Mouse (Mus musculus): Measurements from ENCODE around the gene Ttc23. TPM values are rescaled to one million over a fixed set of nuclear protein-coding genes. Genes with fewer than 3 reads are reported as not detected.

Ttc23 gene
- polyA plus RNA-seq, 2 experiments: 3.0 to 3.7 TPM

- TF ChIP-seq CTCF (IDR thresholded peaks at IDR 0.05; ENCODE audit: low read depth) (no peak), EP300 (IDR thresholded peaks at IDR 0.05; ENCODE audit: low read depth) (no peak)
- H3K27ac ChIP-seq: no peak overlapping the region
- H3K36me3 ChIP-seq (replicated peaks; ENCODE audit: control insufficient read depth, insufficient read depth, low read depth): no peaks in the 10 kb centered on the region
- H3K4me3 ChIP-seq (ENCODE audit: insufficient read depth in 1 of 2, low read depth in 2 of 2, low read length in 2 of 2): no peak overlapping the region
- no peaks in the 10 kb centered on the region for H3K27me3 ChIP-seq (ENCODE audit: control insufficient read depth, insufficient read depth, low read length)
- H3K4me2 ChIP-seq (ENCODE audit: low read depth): no peak overlapping the region
- ATAC-seq (ENCODE audit: insufficient read depth): no peak
- H3K9me3 ChIP-seq (ENCODE audit: control insufficient read depth, low read length): no peaks in the 10 kb centered on the region
- no peak for DNase-seq (ENCODE audit: low read depth in 3 of 3, low spot score in 3 of 3)
- 76% methylated on average over 16 of the region's 16 CpGs for WGBS (ENCODE audit: insufficient replicate concordance)
- no peak overlapping the region for H3K9ac ChIP-seq (replicated peaks)
- H3K4me1 ChIP-seq (replicated peaks; ENCODE audit: control insufficient read depth in 2 of 2, insufficient read depth in 2 of 2, low read length in 1 of 2): no peaks in the 10 kb centered on the region
These were observed 31.8 kb downstream of the Ttc23 start for GRCm38 (mm10) chr7:67678878-67679499.

GRCm38 (mm10) chr7:67681078-67681477 is 33.9 kb downstream of the Ttc23 start:
- no peak for DNase-seq (ENCODE audit: low read depth in 3 of 3, low spot score in 3 of 3)
- Histone ChIP-seq H3K4me2 (ENCODE audit: low read depth) (no peak overlapping the region), H3K9me3 (ENCODE audit: control insufficient read depth, low read length) (no peaks in the 10 kb centered on the region), H3K9ac (replicated peaks) (no peak overlapping the region), H3K4me1 (replicated peaks; ENCODE audit: control insufficient read depth in 2 of 2, insufficient read depth in 2 of 2, low read length in 1 of 2) (no peaks in the 10 kb centered on the region), H3K36me3 (replicated peaks; ENCODE audit: control insufficient read depth, insufficient read depth, low read depth) (no peaks in the 10 kb centered on the region), H3K27me3 (ENCODE audit: control insufficient read depth, insufficient read depth, low read length) (no peaks in the 10 kb centered on the region), H3K27ac (no peak overlapping the region), H3K4me3 (ENCODE audit: insufficient read depth in 1 of 2, low read depth in 2 of 2, low read length in 2 of 2) (no peak overlapping the region)
- no peak for TF ChIP-seq CTCF (IDR thresholded peaks at IDR 0.05; ENCODE audit: low read depth)
- TF ChIP-seq EP300 (IDR thresholded peaks at IDR 0.05; ENCODE audit: low read depth): no peak
- 76% methylated on average over 9 of the region's 9 CpGs for WGBS (ENCODE audit: insufficient replicate concordance)
- ATAC-seq (ENCODE audit: insufficient read depth): no peak

GRCm38 (mm10) chr7:67683006-67683405 is 35.8 kb downstream of the Ttc23 start:
- Histone ChIP-seq H3K27ac (no peak overlapping the region), H3K4me1 (replicated peaks; ENCODE audit: control insufficient read depth in 2 of 2, insufficient read depth in 2 of 2, low read length in 1 of 2) (no peaks in the 10 kb centered on the region), H3K4me3 (ENCODE audit: insufficient read depth in 1 of 2, low read depth in 2 of 2, low read length in 2 of 2) (no peak overlapping the region), H3K9me3 (ENCODE audit: control insufficient read depth, low read length) (no peaks in the 10 kb centered on the region), H3K9ac (replicated peaks) (no peak overlapping the region), H3K27me3 (ENCODE audit: control insufficient read depth, insufficient read depth, low read length) (no peaks in the 10 kb centered on the region), H3K36me3 (replicated peaks; ENCODE audit: control insufficient read depth, insufficient read depth, low read depth) (no peaks in the 10 kb centered on the region), H3K4me2 (ENCODE audit: low read depth) (no peak overlapping the region)
- WGBS (ENCODE audit: insufficient replicate concordance): 71% methylated on average over 16 of the region's 16 CpGs
- TF ChIP-seq CTCF (IDR thresholded peaks at IDR 0.05; ENCODE audit: low read depth): no peak
- TF ChIP-seq EP300 (IDR thresholded peaks at IDR 0.05; ENCODE audit: low read depth): no peak
- ATAC-seq (ENCODE audit: insufficient read depth) (no peak), DNase-seq (ENCODE audit: low read depth in 3 of 3, low spot score in 3 of 3) (no peak)

GRCm38 (mm10) chr7:67686545-67686944 is 39.3 kb downstream of the Ttc23 start:
- Histone ChIP-seq H3K36me3 (replicated peaks; ENCODE audit: control insufficient read depth, insufficient read depth, low read depth) (no peaks in the 10 kb centered on the region), H3K9ac (replicated peaks) (no peak overlapping the region), H3K4me3 (ENCODE audit: insufficient read depth in 1 of 2, low read depth in 2 of 2, low read length in 2 of 2) (no peak overlapping the region), H3K9me3 (ENCODE audit: control insufficient read depth, low read length) (no peaks in the 10 kb centered on the region), H3K27me3 (ENCODE audit: control insufficient read depth, insufficient read depth, low read length) (no peaks in the 10 kb centered on the region), H3K4me1 (replicated peaks; ENCODE audit: control insufficient read depth in 2 of 2, insufficient read depth in 2 of 2, low read length in 1 of 2) (no peaks in the 10 kb centered on the region), H3K27ac (no peak overlapping the region), H3K4me2 (ENCODE audit: low read depth) (no peak overlapping the region)
- no peak for TF ChIP-seq CTCF (IDR thresholded peaks at IDR 0.05; ENCODE audit: low read depth)
- TF ChIP-seq EP300 (IDR thresholded peaks at IDR 0.05; ENCODE audit: low read depth): no peak
- no peak for ATAC-seq (ENCODE audit: insufficient read depth)
- 75% methylated on average over 3 of the region's 3 CpGs for WGBS (ENCODE audit: insufficient replicate concordance)
- DNase-seq (ENCODE audit: low read depth in 3 of 3, low spot score in 3 of 3): no peak

- Histone ChIP-seq H3K27me3 (ENCODE audit: control insufficient read depth, insufficient read depth, low read length) (no peaks in the 10 kb centered on the region), H3K4me1 (replicated peaks; ENCODE audit: control insufficient read depth in 2 of 2, insufficient read depth in 2 of 2, low read length in 1 of 2) (no peaks in the 10 kb centered on the region), H3K9me3 (ENCODE audit: control insufficient read depth, low read length) (no peaks in the 10 kb centered on the region), H3K4me2 (ENCODE audit: low read depth) (no peak overlapping the region), H3K4me3 (ENCODE audit: insufficient read depth in 1 of 2, low read depth in 2 of 2, low read length in 2 of 2) (no peak overlapping the region), H3K9ac (replicated peaks) (no peak overlapping the region), H3K36me3 (replicated peaks; ENCODE audit: control insufficient read depth, insufficient read depth, low read depth) (no peaks in the 10 kb centered on the region), H3K27ac (no peak overlapping the region)
- no peak for DNase-seq (ENCODE audit: low read depth in 3 of 3, low spot score in 3 of 3)
- ATAC-seq (ENCODE audit: insufficient read depth): no peak
- no peak for TF ChIP-seq EP300 (IDR thresholded peaks at IDR 0.05; ENCODE audit: low read depth)
- TF ChIP-seq CTCF (IDR thresholded peaks at IDR 0.05; ENCODE audit: low read depth): no peak
- WGBS (ENCODE audit: insufficient replicate concordance): 39% methylated on average over 3 of the region's 3 CpGs
These were observed 41.1 kb downstream of the Ttc23 start for GRCm38 (mm10) chr7:67688281-67688680.

Measured in liver, embryonic 14.5 days (tissue).